Comparison of ENCODE assay signal across 18 mouse cellular contexts in the genomic region with DNA sequence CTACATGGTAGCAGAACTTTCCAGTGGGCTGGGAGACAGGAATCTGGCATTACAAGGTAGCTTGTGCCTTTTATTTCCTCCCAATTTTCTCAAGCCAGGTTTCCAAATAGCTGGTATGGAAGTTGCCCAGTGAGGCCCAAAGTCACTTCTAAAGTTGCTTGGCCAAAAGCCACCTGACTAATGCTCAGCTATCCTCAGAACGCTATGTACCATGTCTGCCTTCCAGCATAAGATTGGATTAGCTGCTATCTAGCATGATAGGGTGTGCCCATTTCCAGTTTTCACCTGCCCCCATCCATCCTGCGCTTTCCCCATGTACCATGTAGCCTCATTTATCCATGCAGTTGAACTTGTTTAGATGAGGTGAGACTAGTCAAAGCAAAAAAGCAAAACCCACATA.
A peak's percentile ranks its signal among the peaks of the same experiment; 100 is the strongest.
DNase-seq lines count a peak whose midpoint lies in the region; ATAC-seq lines count a peak whose summit lies in the region.
"Had no signal": no experiment of that assay in that cellular context is flagged by ENCODE, and none has a peak within 500 bp of the region (broad histone marks: within the 10 kb centered on the region; RNA-seq: fewer than 3 reads in every experiment).

No protein-coding gene starts in this region.

- no peak overlapping the region for H3K4me2 ChIP-seq in heart, embryonic 15.5 days
- H3K4me2 ChIP-seq in neural tube, embryonic 15.5 days: no peak overlapping the region
- H3K4me2 ChIP-seq: hindbrain, embryonic 14.5 days; midbrain, embryonic 15.5 days; neural tube, embryonic 12.5 days; stomach, embryonic 15.5 days had no signal

- DNase-seq in gastrocnemius, adult 8-10 months (ENCODE audit: low spot score in 2 of 2): peak; percentile 55 to 56
- no peak for DNase-seq in gastrocnemius, postnatal 10 days
- DNase-seq in lung, postnatal 36 days: peak; percentile 11
- DNase-seq in lung, postnatal 10 days: no peak
- no peak for DNase-seq in right cerebral cortex, postnatal 10 days (ENCODE audit: low spot score in 2 of 2)
- no peak for DNase-seq in spleen, postnatal 36 days (ENCODE audit: low spot score in 2 of 2)
- DNase-seq: adrenal gland, adult 8-10 months; cerebellum, adult 9-10 months; lung, postnatal 4 days; thymus, postnatal 14 days had no signal

- H3K9ac ChIP-seq in heart, embryonic 15.5 days: no peak overlapping the region
- no peak overlapping the region for H3K9ac ChIP-seq in neural tube, embryonic 15.5 days (replicated peaks)
- H3K9ac ChIP-seq: hindbrain, embryonic 14.5 days; liver, embryonic 14.5 days; midbrain, embryonic 15.5 days; neural tube, embryonic 12.5 days; stomach, embryonic 15.5 days had no signal

- peak; percentile 25; the same call in 1 of the 2 replicates for ATAC-seq in heart, embryonic 15.5 days (replicated peaks; ENCODE audit: insufficient number of reproducible peaks, insufficient read depth, low FRiP score, low read depth)
- no peak for ATAC-seq in neural tube, embryonic 15.5 days (ENCODE audit: low FRiP score)

- no peak overlapping the region for H3K4me3 ChIP-seq in heart, embryonic 15.5 days
- H3K4me3 ChIP-seq in neural tube, embryonic 15.5 days (replicated peaks): no peak overlapping the region
- H3K4me3 ChIP-seq: erythroblast, embryonic 14.5 days; midbrain, embryonic 15.5 days; neural tube, embryonic 12.5 days; stomach, embryonic 15.5 days had no signal

- peak overlapping the region; percentile 90 for H3K27ac ChIP-seq in heart, embryonic 15.5 days
- no peak overlapping the region for H3K27ac ChIP-seq in neural tube, embryonic 15.5 days (replicated peaks)
- H3K27ac ChIP-seq: hindbrain, embryonic 14.5 days; liver, embryonic 14.5 days; midbrain, embryonic 15.5 days; neural tube, embryonic 12.5 days had no signal

- no peaks in the 10 kb centered on the region for H3K27me3 ChIP-seq in heart, embryonic 15.5 days
- H3K27me3 ChIP-seq in neural tube, embryonic 15.5 days (replicated peaks): no peaks in the 10 kb centered on the region
- H3K27me3 ChIP-seq: midbrain, embryonic 15.5 days; neural tube, embryonic 12.5 days; stomach, embryonic 15.5 days had no signal

- no peaks in the 10 kb centered on the region for H3K9me3 ChIP-seq in heart, embryonic 15.5 days (replicated peaks)
- H3K9me3 ChIP-seq in neural tube, embryonic 15.5 days (replicated peaks): no peaks in the 10 kb centered on the region
- H3K9me3 ChIP-seq: midbrain, embryonic 15.5 days; neural tube, embryonic 12.5 days; stomach, embryonic 15.5 days had no signal

- H3K4me1 ChIP-seq in heart, embryonic 15.5 days (replicated peaks): peaks cover 48% of the 10 kb centered on the region
- H3K4me1 ChIP-seq in neural tube, embryonic 15.5 days: peaks cover 15% of the 10 kb centered on the region
- H3K4me1 ChIP-seq: neural tube, embryonic 12.5 days had no signal

- H3K36me3 ChIP-seq in heart, embryonic 15.5 days: 0 out of 2 replicates have a peak, but pooled peaks cover 4% of the 10 kb centered on the region
- H3K36me3 ChIP-seq in neural tube, embryonic 15.5 days: no peaks in the 10 kb centered on the region
- H3K36me3 ChIP-seq: midbrain, embryonic 15.5 days; neural tube, embryonic 12.5 days; stomach, embryonic 15.5 days had no signal

- 61% methylated on average over 2 of the region's 2 CpGs for WGBS in heart, embryonic 15.5 days
- WGBS in neural tube, embryonic 15.5 days: 90% methylated on average over 2 of the region's 2 CpGs

Comparison
In these comparisons a context has a peak if more than half of its experiments do, and no peak if none do; other contexts are left out.
1. DNase-seq: peak in gastrocnemius, adult 8-10 months (2 of 2) and lung, postnatal 36 days (single experiment); none in gastrocnemius, postnatal 10 days (single experiment), lung, postnatal 10 days (single experiment), right cerebral cortex, postnatal 10 days (0 of 2) and spleen, postnatal 36 days (0 of 2).